Mouse (Mus musculus) liver, embryonic 12.5 days (tissue): ENCODE data around the gene Il18r1. TPM values are rescaled to one million over a fixed set of nuclear protein-coding genes. Genes with fewer than 3 reads are reported as not detected.

ENCODE experiments used
- ATAC-seq: fragments of 200-750 bp; cut with Nextera tagmentation; 2 replicates; pipeline ENCODE4 v1.8.0; 2017; ENCODE audit warnings: moderate number of reproducible peaks, mild to moderate bottlenecking, moderate library complexity
- H3K27ac ChIP-seq: fragments of 300-500 bp; sonication (generic); 2 replicates; pipeline ENCODE4 v1.5.1; 2016; ENCODE audit warnings: mild to moderate bottlenecking
- H3K27me3 ChIP-seq: fragments of 300-500 bp; sonication (generic); replicated peaks from 2 replicates; pipeline ENCODE4 v1.6.1; 2016; ENCODE audit warnings: mild to moderate bottlenecking, moderate library complexity
- H3K36me3 ChIP-seq: fragments of 300-500 bp; sonication (generic); 2 replicates; pipeline ENCODE4 v1.6.1; 2016; ENCODE audit warnings: mild to moderate bottlenecking, moderate library complexity
- H3K4me1 ChIP-seq: fragments of 300-500 bp; sonication (generic); 2 replicates; pipeline ENCODE4 v1.6.1; 2016
- H3K4me2 ChIP-seq: fragments of 300-500 bp; sonication (generic); 2 replicates; pipeline ENCODE4 v1.6.1; 2016; ENCODE audit warnings: mild to moderate bottlenecking, moderate library complexity
- H3K4me3 ChIP-seq: fragments of 300-500 bp; sonication (generic); 2 replicates; pipeline ENCODE4 v1.5.1; 2016; ENCODE audit warnings: mild to moderate bottlenecking, moderate library complexity
- H3K9ac ChIP-seq: fragments of 300-500 bp; sonication (generic); 2 replicates; pipeline ENCODE4 v1.6.1; 2016; ENCODE audit warnings: mild to moderate bottlenecking, moderate library complexity
- H3K9me3 ChIP-seq: fragments of 300-500 bp; sonication (generic); replicated peaks from 2 replicates; pipeline ENCODE4 v1.6.1; 2016; ENCODE audit warnings: mild to moderate bottlenecking, moderate library complexity
- WGBS: fragments of 180-500 bp; shearing (Covaris S2); methylation state at CpG from one replicate; pipeline ENCODE4 v1.1.7; 2016; ENCODE audit not compliant: insufficient replicate concordance; 5-methylcytosine and 5-hydroxymethylcytosine counted together
- polyA plus RNA-seq: library from polyadenylated mRNA; unstranded; fragments of >200 nt; fragmentation: Nextera tagmentation; extraction: Ambion mirVana; gene quantifications from 2 replicates; pipeline ENCODE4 v1.2.1, GENCODE M21; 2016

Il18r1 gene
- not detected in 2 replicates for polyA plus RNA-seq

DNA sequence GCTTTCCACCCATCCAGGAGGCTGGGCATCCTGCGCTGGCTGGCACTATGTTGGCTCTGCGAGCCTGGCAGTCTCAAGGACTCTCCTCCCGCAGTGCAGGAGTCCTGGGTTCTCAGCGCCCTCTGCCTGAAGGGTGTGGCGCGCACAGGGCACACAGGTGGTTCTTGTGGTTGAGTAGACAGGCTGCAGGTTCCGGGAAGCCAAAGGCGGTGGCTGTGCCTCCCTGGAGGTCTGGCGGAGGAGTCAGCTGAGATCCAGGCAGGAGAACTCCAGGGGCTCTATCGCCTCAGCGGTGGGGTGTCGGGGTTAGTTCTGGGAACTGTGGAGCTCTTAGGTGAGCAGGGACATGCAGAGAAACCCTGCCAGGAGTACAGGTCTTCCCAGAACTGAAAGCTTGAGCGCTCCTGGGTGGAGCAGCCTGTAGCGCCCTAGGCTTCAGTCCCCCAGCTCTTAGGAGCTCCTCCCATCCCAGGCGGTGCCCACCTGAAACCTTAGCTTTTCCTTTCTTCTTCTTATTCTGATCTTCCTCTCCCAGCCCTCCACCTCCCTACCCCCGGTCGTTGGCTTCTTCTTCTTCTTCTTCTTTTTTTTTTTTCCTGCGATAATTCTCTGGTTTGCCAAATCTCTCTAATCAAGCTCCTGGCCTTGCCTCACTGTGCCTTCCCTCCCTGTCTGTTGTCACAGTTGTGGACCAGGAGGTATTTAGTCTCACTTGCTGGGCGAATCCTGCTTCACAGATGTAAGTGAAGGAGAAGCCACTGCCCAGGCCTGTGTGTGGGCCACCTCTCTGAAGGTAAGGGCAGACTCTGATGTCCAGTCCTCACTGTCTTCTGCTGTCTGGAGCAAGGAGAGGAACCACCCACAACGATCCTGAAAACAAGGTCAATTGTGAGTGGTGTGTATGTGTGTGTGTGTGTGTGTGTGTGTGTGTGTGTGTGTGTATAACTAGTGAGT is at the start of gene Il18r1:
TSS of gene Il18r1 (plus strand) at position 76 of the 954 bp plus-strand sequence.
- no peaks in the 10 kb centered on the region for H3K27me3 ChIP-seq
- peak within 1 kb of the TSS; percentile 35 for H3K4me2 ChIP-seq
- no peaks in the 10 kb centered on the region for H3K4me1 ChIP-seq
- WGBS = 39% methylated on average over 20 of the region's 20 CpGs
- H3K27ac ChIP-seq = no peak within 1 kb of the TSS
- H3K9ac ChIP-seq = no peak within 1 kb of the TSS
- H3K4me3 ChIP-seq = no peak within 1 kb of the TSS
- H3K9me3 ChIP-seq = no peaks in the 10 kb centered on the region
- no peaks in the 10 kb centered on the region for H3K36me3 ChIP-seq
- no peak for ATAC-seq

DNA sequence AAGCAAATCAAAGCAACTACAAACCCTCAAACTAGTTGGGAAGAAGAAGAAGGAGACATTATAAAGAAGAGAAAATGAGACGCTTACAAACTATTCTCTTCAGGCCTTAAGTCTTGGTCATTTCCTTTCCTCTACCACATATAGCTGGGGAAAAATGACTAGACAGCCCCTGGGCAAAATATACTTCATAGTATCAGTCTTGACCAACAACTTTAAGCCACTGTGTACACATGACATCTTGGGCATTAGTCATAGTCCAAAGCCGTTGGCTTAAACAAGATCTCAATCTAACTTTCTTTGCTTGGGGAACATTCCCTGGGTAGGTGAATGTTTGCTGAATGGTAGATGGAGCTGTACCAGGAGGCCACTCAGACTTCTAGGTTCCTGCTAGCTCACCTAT is 48.3 kb upstream of the Il18r1 start:
- no peak for ATAC-seq
- no peaks in the 10 kb centered on the region for H3K27me3 ChIP-seq
- H3K4me3 ChIP-seq = no peak overlapping the region
- WGBS = 65% methylated on average over 2 of the region's 2 CpGs
- H3K9ac ChIP-seq = no peak overlapping the region
- H3K36me3 ChIP-seq = no peaks in the 10 kb centered on the region
- no peak overlapping the region for H3K27ac ChIP-seq
- H3K9me3 ChIP-seq = no peaks in the 10 kb centered on the region
- H3K4me2 ChIP-seq = no peak overlapping the region
- H3K4me1 ChIP-seq = peaks cover 25% of the 10 kb centered on the region

GRCm38 (mm10) chr1:40418512-40418911 is 46.8 kb upstream of the Il18r1 start:
- Histone ChIP-seq H3K27ac (no peak overlapping the region), H3K4me1 (peaks cover 25% of the 10 kb centered on the region), H3K4me3 (no peak overlapping the region), H3K9ac (no peak overlapping the region), H3K9me3 (no peaks in the 10 kb centered on the region), H3K27me3 (no peaks in the 10 kb centered on the region), H3K4me2 (no peak overlapping the region), H3K36me3 (no peaks in the 10 kb centered on the region)
- 15% methylated on average over 5 of the region's 5 CpGs for WGBS
- ATAC-seq = peak; percentile 35; the same call in 1 of the 2 replicates

- no peak overlapping the region for H3K9ac ChIP-seq
- WGBS = 49% methylated on average over 6 of the region's 6 CpGs
These were observed 41.5 kb upstream of the Il18r1 start for GRCm38 (mm10) chr1:40423892-40424291.

DNA sequence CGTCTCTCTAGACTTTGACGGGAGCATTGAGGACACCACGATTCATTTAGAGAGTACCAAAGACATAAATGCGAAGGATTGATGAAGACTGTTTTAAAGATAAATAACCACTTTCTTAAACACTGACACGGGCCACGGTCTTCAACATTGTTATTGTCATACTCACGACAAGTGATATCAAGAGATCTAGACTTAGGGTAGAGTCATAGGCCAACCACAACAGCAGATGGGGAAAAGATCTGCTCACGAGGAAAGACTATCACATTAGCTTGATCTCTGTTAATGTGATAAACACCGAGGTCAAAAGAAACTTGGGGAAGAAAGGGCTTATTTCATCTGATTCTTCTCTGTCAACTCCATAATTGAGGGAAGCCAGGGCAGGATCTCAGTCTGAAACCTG is 38.1 kb upstream of the Il18r1 start:
- WGBS = 55% methylated on average over 9 of the region's 9 CpGs

More at GRCm38 (mm10) chr1:40423892-40424291, 41.5 kb upstream of the Il18r1 start:
- H3K9me3 ChIP-seq = no peaks in the 10 kb centered on the region
- no peak overlapping the region for H3K4me3 ChIP-seq
- no peaks in the 10 kb centered on the region for H3K27me3 ChIP-seq
- H3K27ac ChIP-seq = no peak overlapping the region
- H3K4me2 ChIP-seq = no peak overlapping the region
- H3K4me1 ChIP-seq = peaks cover 24% of the 10 kb centered on the region
- ATAC-seq = no peak
- H3K36me3 ChIP-seq = no peaks in the 10 kb centered on the region

DNA sequence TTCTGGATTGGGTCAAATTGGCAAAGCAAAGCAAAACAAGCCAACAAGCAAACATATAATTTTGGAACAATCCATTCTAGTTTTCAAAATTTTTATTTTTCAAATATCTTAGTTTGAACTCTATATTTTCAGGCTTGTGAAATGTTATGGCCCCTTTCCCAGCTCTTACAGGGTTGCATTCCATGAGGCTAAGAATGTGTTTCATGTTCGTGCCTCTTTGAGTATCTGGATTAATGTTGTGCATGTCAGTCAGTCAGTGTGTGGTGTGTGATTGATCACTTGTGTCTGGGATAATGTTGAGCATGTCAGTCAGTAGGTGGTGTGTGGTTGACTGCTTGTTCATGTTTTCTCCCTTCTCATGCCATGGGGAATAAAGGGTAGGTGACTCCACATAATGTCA is 37.5 kb upstream of the Il18r1 start:
- no peaks in the 10 kb centered on the region for H3K27me3 ChIP-seq
- H3K4me3 ChIP-seq = no peak overlapping the region
- no peaks in the 10 kb centered on the region for H3K36me3 ChIP-seq
- H3K4me2 ChIP-seq = no peak overlapping the region
- no peak overlapping the region for H3K9ac ChIP-seq
- no peaks in the 10 kb centered on the region for H3K9me3 ChIP-seq
- peaks cover 61% of the 10 kb centered on the region for H3K4me1 ChIP-seq
- ATAC-seq = no peak
- 88% methylated on average over 1 of the region's 1 CpGs for WGBS
- H3K27ac ChIP-seq = no peak overlapping the region

More for the DNA sequence above, 38.1 kb upstream of the Il18r1 start:
- no peak for ATAC-seq
- Histone ChIP-seq H3K9me3 (no peaks in the 10 kb centered on the region), H3K4me3 (no peak overlapping the region), H3K27ac (no peak overlapping the region), H3K4me1 (peaks cover 57% of the 10 kb centered on the region), H3K9ac (no peak overlapping the region), H3K4me2 (no peak overlapping the region), H3K36me3 (no peaks in the 10 kb centered on the region), H3K27me3 (no peaks in the 10 kb centered on the region)

DNA sequence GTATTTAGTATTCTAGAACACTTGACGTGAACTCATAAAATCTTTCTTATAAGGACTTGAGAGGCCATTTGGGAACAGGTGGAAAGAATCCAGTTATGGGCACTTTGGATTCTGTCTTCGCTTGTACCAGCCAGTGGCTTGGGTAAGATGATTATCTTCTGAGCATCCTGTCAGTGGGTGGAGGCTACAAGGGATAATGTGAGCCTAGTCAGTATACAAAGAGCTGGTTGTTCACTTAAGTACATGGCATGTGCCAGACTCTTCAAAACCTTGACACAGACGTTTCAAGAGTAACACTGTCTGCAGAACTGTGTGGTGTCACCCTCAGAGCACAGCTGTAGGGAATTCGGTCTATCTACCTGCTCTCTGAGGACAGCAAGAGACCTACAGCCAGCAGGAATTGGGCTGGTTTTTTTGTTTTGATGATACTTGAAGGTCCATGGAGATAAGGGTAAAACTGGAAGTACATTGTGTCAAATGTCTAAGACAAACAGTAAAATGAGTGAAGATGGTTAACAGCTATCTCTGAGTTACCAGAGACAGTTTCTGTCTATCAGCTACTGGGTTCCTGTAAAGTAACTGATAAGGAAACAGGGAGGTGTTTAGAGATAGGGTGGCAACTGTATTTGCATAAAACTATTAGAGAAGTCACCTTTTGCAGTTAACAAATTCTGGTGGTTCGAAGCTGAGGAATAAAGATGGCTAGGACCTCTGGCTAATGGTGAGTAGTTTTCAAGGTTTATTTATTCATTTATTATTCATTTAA is 36.3 kb upstream of the Il18r1 start, which contains the start of gene Il1rl1:
TSS of gene Il1rl1 (plus strand) at position 661 of the 766 bp plus-strand sequence.
- peak within 1 kb of the TSS; percentile 82 for H3K27ac ChIP-seq
- H3K9me3 ChIP-seq = no peaks in the 10 kb centered on the region
- WGBS = 22% methylated on average over 5 of the region's 5 CpGs
- ATAC-seq = peak; percentile 92
- peak within 1 kb of the TSS; percentile 47; the same call in 1 of the 2 replicates for H3K9ac ChIP-seq
- peak within 1 kb of the TSS; percentile 48 for H3K4me3 ChIP-seq
- H3K4me2 ChIP-seq = peak within 1 kb of the TSS; percentile 64
- no peaks in the 10 kb centered on the region for H3K27me3 ChIP-seq
- H3K36me3 ChIP-seq = no peaks in the 10 kb centered on the region
- peaks cover 57% of the 10 kb centered on the region for H3K4me1 ChIP-seq

DNA sequence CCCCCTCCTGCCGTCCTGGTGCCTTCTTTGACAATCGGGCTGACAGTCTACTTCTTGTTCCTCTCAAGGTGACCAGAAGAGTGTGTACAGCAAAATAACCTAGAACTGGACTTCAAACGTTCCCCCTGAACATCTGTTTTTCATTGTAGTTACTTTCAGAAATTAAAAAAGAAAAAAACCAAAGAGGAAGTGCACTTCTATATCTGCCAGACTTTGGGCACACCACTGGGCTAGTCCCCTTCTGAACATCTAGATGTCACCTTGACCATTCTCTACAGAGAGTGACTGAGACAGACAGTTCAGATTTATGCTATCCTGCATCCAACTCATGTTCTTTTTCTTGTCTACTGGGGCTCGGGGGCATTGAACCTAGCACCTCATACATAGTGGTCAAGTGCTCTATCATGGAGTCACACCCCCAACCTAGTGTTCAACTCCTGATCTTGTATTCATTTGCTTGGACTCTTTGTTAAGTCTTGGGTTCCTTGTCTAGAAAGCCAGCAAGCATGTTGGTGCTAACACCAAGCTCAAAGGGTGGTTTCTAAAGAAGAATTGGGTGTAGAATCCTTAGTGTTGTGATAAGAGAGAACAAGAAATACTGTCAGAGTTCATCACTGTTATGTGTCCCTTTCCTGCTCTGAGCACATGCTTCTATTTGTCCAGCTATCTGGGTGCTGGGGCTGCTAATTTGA is 35.1 kb upstream of the Il18r1 start:
- H3K36me3 ChIP-seq = no peaks in the 10 kb centered on the region
- no peak for ATAC-seq
- peak overlapping the region; percentile 82; the same call in 1 of the 2 replicates for H3K27ac ChIP-seq
- peak overlapping the region; percentile 47; the same call in 1 of the 2 replicates for H3K9ac ChIP-seq
- H3K4me2 ChIP-seq = peak overlapping the region; percentile 64
- H3K27me3 ChIP-seq = no peaks in the 10 kb centered on the region
- peak overlapping the region; percentile 48 for H3K4me3 ChIP-seq
- H3K4me1 ChIP-seq = peaks cover 57% of the 10 kb centered on the region
- no peaks in the 10 kb centered on the region for H3K9me3 ChIP-seq
- 33% methylated on average over 4 of the region's 4 CpGs for WGBS

- H3K27me3 ChIP-seq = no peaks in the 10 kb centered on the region
- no peaks in the 10 kb centered on the region for H3K36me3 ChIP-seq
- H3K9me3 ChIP-seq = no peaks in the 10 kb centered on the region
- no peak overlapping the region for H3K4me3 ChIP-seq
- no peak overlapping the region for H3K27ac ChIP-seq
- H3K4me2 ChIP-seq = no peak overlapping the region
- ATAC-seq = no peak
- no peak overlapping the region for H3K9ac ChIP-seq
- H3K4me1 ChIP-seq = peaks cover 56% of the 10 kb centered on the region
- WGBS = 65% methylated on average over 2 of the region's 2 CpGs
These were observed 33.2 kb upstream of the Il18r1 start for GRCm38 (mm10) chr1:40432169-40432568.

GRCm38 (mm10) chr1:40435936-40436335 is 29.4 kb upstream of the Il18r1 start:
- Histone ChIP-seq H3K9me3 (no peaks in the 10 kb centered on the region), H3K4me3 (no peak overlapping the region), H3K4me1 (peaks cover 26% of the 10 kb centered on the region), H3K4me2 (no peak overlapping the region), H3K36me3 (no peaks in the 10 kb centered on the region), H3K27ac (no peak overlapping the region), H3K27me3 (no peaks in the 10 kb centered on the region), H3K9ac (no peak overlapping the region)
- no peak for ATAC-seq
- WGBS = 75% methylated on average over 3 of the region's 3 CpGs

- 47% methylated on average over 2 of the region's 2 CpGs for WGBS
- no peaks in the 10 kb centered on the region for H3K36me3 ChIP-seq
- H3K9ac ChIP-seq = no peak overlapping the region
- H3K27me3 ChIP-seq = no peaks in the 10 kb centered on the region
- no peak for ATAC-seq
- peaks cover 12% of the 10 kb centered on the region for H3K4me1 ChIP-seq
- no peak overlapping the region for H3K4me2 ChIP-seq
- no peak overlapping the region for H3K4me3 ChIP-seq
- H3K27ac ChIP-seq = no peak overlapping the region
- no peaks in the 10 kb centered on the region for H3K9me3 ChIP-seq
These were observed 28.0 kb upstream of the Il18r1 start for GRCm38 (mm10) chr1:40437340-40437739.
